Comparison of ENCODE assay signal across 34 mouse cellular contexts in genomic region chr17:24044482-24044881, GRCm38 (mm10). TPM values are rescaled to one million over a fixed set of nuclear protein-coding genes. Genes with fewer than 3 reads are reported as not detected.
DNase-seq lines count a peak whose midpoint lies in the region; ATAC-seq and TF ChIP-seq lines count a peak whose summit lies in the region.
"Had no signal": no experiment of that assay in that cellular context is flagged by ENCODE, and none has a peak within 500 bp of the region (broad histone marks: within the 10 kb centered on the region; RNA-seq: fewer than 3 reads in every experiment).

No protein-coding gene starts in this region.

- no peak overlapping the region for H3K4me3 ChIP-seq in left cerebral cortex, adult 2 months
- H3K4me3 ChIP-seq in CH12.LX (replicated peaks in 1 of 3; ENCODE audit: low read depth in 2 of 3, low read length in 2 of 3, poor library complexity in 1 of 3): no peak overlapping the region
- H3K4me3 ChIP-seq in E14TG2a.4 (replicated peaks; ENCODE audit: low read length): no peak overlapping the region
- H3K4me3 ChIP-seq in cortical plate, adult 2 months (ENCODE audit: insufficient read depth, low read length): no peak overlapping the region
- H3K4me3 ChIP-seq in forebrain, embryonic 11.5 days (ENCODE audit: low read depth, low read length): no peak overlapping the region
- H3K4me3 ChIP-seq: embryonic facial prominence, embryonic 12.5 days; forebrain, embryonic 15.5 days; heart, embryonic 12.5 days; limb, embryonic 12.5 days; neural tube, embryonic 13.5 days had no signal

- TF ChIP-seq RAD21 in CH12.LX (IDR thresholded peaks at IDR 0.05; ENCODE audit: low read depth, low read length): no peak; the same call in 1 of the 2 replicates

- TF ChIP-seq POLR2A in CH12.LX (IDR thresholded peaks at IDR 0.05; ENCODE audit: low read depth, low read length): no peak
- TF ChIP-seq POLR2A in cortical plate, adult 2 months (IDR thresholded peaks at IDR 0.05; ENCODE audit: extremely low read depth, insufficient read depth, low read length): no peak

- ATAC-seq in forebrain, embryonic 11.5 days (replicated peaks; ENCODE audit: low FRiP score): no peak
- ATAC-seq: forebrain, embryonic 15.5 days had no signal

- dilution Hi-C loops in CH12.LX (cut with MboI; ENCODE audit: extremely low pct_ligation_motif_present, extremely low pct_unique_long_range_greater_than_20kb, low sequenced_read_pairs): no loop called here

- 69% methylated on average over 5 of the region's 5 CpGs for WGBS in forebrain, embryonic 11.5 days

- in situ Hi-C loops in CH12.LX (cut with MboI; ENCODE audit: low pct_ligation_motif_present, low pct_unique_long_range_greater_than_20kb, low sequenced_read_pairs): no loop called here

- DNase-seq in left cerebral cortex, adult 2 months (ENCODE audit: extremely low spot score in 1 of 2, low spot score in 2 of 2): no peak
- no peak for DNase-seq in left cerebral cortex, postnatal 14 days (ENCODE audit: low spot score in 2 of 2)
- no peak for DNase-seq in CH12.LX (ENCODE audit: extremely low read depth)
- no peak for DNase-seq in forebrain, embryonic 11.5 days (ENCODE audit: low spot score)
- DNase-seq in retina, embryonic 14.5 days (ENCODE audit: low spot score): no peak
- DNase-seq: adrenal gland, adult 8-10 months; B cell, adult 2 months; cerebellum, adult 8-10 months; cerebellum, postnatal 25 days; embryo, embryonic 11 days; gastrocnemius, postnatal 25 days; heart, adult 11 months; heart, postnatal 4 days; kidney, adult 18-20 months; kidney, postnatal 4 days; spleen, adult 18-20 months; thymus, adult 18-20 months; thymus, postnatal 25 days had no signal

- no peak overlapping the region for H3K4me2 ChIP-seq in CH12.LX (ENCODE audit: insufficient read depth, low read depth, poor library complexity, severe bottlenecking)
- H3K4me2 ChIP-seq in forebrain, embryonic 11.5 days (ENCODE audit: low read depth, low read length, severe bottlenecking): no peak overlapping the region
- H3K4me2 ChIP-seq: embryonic facial prominence, embryonic 12.5 days; forebrain, embryonic 15.5 days; heart, embryonic 12.5 days; hindbrain, embryonic 14.5 days; limb, embryonic 12.5 days; liver, embryonic 11.5 days; midbrain, embryonic 11.5 days; neural tube, embryonic 13.5 days had no signal

- no peaks in the 10 kb centered on the region for H3K4me1 ChIP-seq in CH12.LX (ENCODE audit: control insufficient read depth in 1 of 2, insufficient read depth in 2 of 2)
- H3K4me1 ChIP-seq in E14TG2a.4 (replicated peaks; ENCODE audit: low read depth, low read length): peaks cover 49% of the 10 kb centered on the region
- H3K4me1 ChIP-seq in cortical plate, adult 2 months (ENCODE audit: control insufficient read depth, insufficient read depth, low read length): peaks cover 2% of the 10 kb centered on the region; the same call in 1 of the 2 replicates
- H3K4me1 ChIP-seq in forebrain, embryonic 11.5 days (replicated peaks; ENCODE audit: control insufficient read depth, insufficient read depth, low read length): no peaks in the 10 kb centered on the region
- H3K4me1 ChIP-seq: embryonic facial prominence, embryonic 12.5 days; forebrain, embryonic 15.5 days; heart, embryonic 12.5 days; limb, embryonic 12.5 days; neural tube, embryonic 13.5 days had no signal

- no peaks in the 10 kb centered on the region for H3K27me3 ChIP-seq in CH12.LX (replicated peaks)
- H3K27me3 ChIP-seq in E14TG2a.4 (ENCODE audit: insufficient read depth, low read length): no peaks in the 10 kb centered on the region
- no peaks in the 10 kb centered on the region for H3K27me3 ChIP-seq in forebrain, embryonic 11.5 days (ENCODE audit: control insufficient read depth, insufficient read depth, low read length)
- H3K27me3 ChIP-seq: embryonic facial prominence, embryonic 12.5 days; forebrain, embryonic 15.5 days; heart, embryonic 12.5 days; limb, embryonic 12.5 days; neural tube, embryonic 13.5 days had no signal

- H3K9me3 ChIP-seq in CH12.LX (replicated peaks; ENCODE audit: low read length) (peaks cover 5% of the 10 kb centered on the region), E14TG2a.4 (ENCODE audit: low read length) (no peaks in the 10 kb centered on the region)
- no peaks in the 10 kb centered on the region for H3K9me3 ChIP-seq in forebrain, embryonic 11.5 days (ENCODE audit: control insufficient read depth, low read length)
- H3K9me3 ChIP-seq: embryonic facial prominence, embryonic 12.5 days; forebrain, embryonic 15.5 days; heart, embryonic 12.5 days; neural tube, embryonic 13.5 days had no signal

- peak; percentile 9; the same call in 1 of the 2 replicates for TF ChIP-seq CTCF in left cerebral cortex, adult 2 months (IDR thresholded peaks at IDR 0.05)
- TF ChIP-seq CTCF in CH12.LX (conservative IDR thresholded peaks at IDR 0.05 in 1 of 2, IDR thresholded peaks at IDR 0.05 in 1 of 2; ENCODE audit: low read depth in 2 of 2, low read length in 2 of 2) (peak in 1 of 2 experiments; percentile 27; a peak in 1 of 4 replicates), E14TG2a.4 (conservative IDR thresholded peaks at IDR 0.05; ENCODE audit: low read length) (peak; percentile 47)
- 0 out of 2 replicates have a peak, but pooled peaks have one; percentile 2 for TF ChIP-seq CTCF in cortical plate, adult 2 months (IDR thresholded peaks at IDR 0.05; ENCODE audit: extremely low read depth, insufficient read depth, low read length)

- intact Hi-C loops in left cerebral cortex, adult 2 months (cut with DNase I): no loop called here
- intact Hi-C loops in left cerebral cortex, postnatal 14 days (cut with DNase I): no loop called here

- H3K9ac ChIP-seq in CH12.LX (ENCODE audit: insufficient read depth, low read depth): no peak overlapping the region
- no peak overlapping the region for H3K9ac ChIP-seq in forebrain, embryonic 11.5 days (ENCODE audit: low read length)
- H3K9ac ChIP-seq: embryonic facial prominence, embryonic 12.5 days; forebrain, embryonic 15.5 days; heart, embryonic 12.5 days; hindbrain, embryonic 14.5 days; limb, embryonic 12.5 days; neural tube, embryonic 13.5 days had no signal

- H3K36me3 ChIP-seq in CH12.LX (replicated peaks in 1 of 2; ENCODE audit: control insufficient read depth in 1 of 2, insufficient read depth in 1 of 2, low read length in 1 of 2) (peaks cover 19 to 42% of the 10 kb centered on the region in 2 experiments), E14TG2a.4 (ENCODE audit: insufficient read depth, low read length) (peaks cover 31% of the 10 kb centered on the region)
- peaks cover 5% of the 10 kb centered on the region; the same call in 1 of the 2 replicates for H3K36me3 ChIP-seq in forebrain, embryonic 11.5 days (ENCODE audit: control insufficient read depth, insufficient read depth, low read length)

- no peaks in the 10 kb centered on the region for H3K79me2 ChIP-seq in CH12.LX (replicated peaks; ENCODE audit: control insufficient read depth, extremely low read depth, insufficient read depth, poor library complexity, severe bottlenecking)

- TF ChIP-seq EP300 in CH12.LX (IDR thresholded peaks at IDR 0.05; ENCODE audit: low read length): no peak

- no peak overlapping the region for H3K27ac ChIP-seq in left cerebral cortex, adult 2 months
- H3K27ac ChIP-seq in CH12.LX (ENCODE audit: insufficient read depth, low read depth): no peak overlapping the region
- no peak overlapping the region for H3K27ac ChIP-seq in cortical plate, adult 2 months (ENCODE audit: insufficient read depth, low read length)
- no peak overlapping the region for H3K27ac ChIP-seq in forebrain, embryonic 11.5 days (ENCODE audit: low read depth, low read length)
- H3K27ac ChIP-seq: embryonic facial prominence, embryonic 12.5 days; forebrain, embryonic 15.5 days; hindbrain, embryonic 14.5 days; limb, embryonic 12.5 days; neural tube, embryonic 13.5 days had no signal

TF ChIP-seq in CH12.LX, 34 proteins besides CTCF, POLR2A, EP300 and RAD21:
- TF ChIP-seq SMC3 (IDR thresholded peaks at IDR 0.05; ENCODE audit: low read depth, low read length) (peak; percentile 16; the same call in 1 of the 2 replicates), NELFE (IDR thresholded peaks at IDR 0.05; ENCODE audit: low read depth, low read length) (no peak), UBTF (IDR thresholded peaks at IDR 0.05; ENCODE audit: low read depth, low read length) (no peak)
TF ChIP-seq in CH12.LX: peak in this region for 1.

RNA-seq across cellular contexts. Expression of gene Prss27, which starts 6.5 kb away (rescaled TPM):
- total RNA-seq in left cerebral cortex, adult 2 months (2021): not detected
- not detected for total RNA-seq in left cerebral cortex, postnatal 14 days (2021)
- total RNA-seq in CH12.LX (2012; rRNA removed) (not detected in 2 replicates), CH12.LX (2014; rRNA removed) (not detected in 2 replicates)
- polyA plus RNA-seq in CH12.LX (2012; ENCODE audit: insufficient read length, low read depth): not detected in 2 replicates
- 0.08 TPM in 1 of 2 replicates, not detected in the other for polyA plus RNA-seq in cortical plate, adult 2 months (2012; rRNA removed)
- 0.15 TPM in 1 of 2 replicates, not detected in the other for polyA plus RNA-seq in forebrain, embryonic 11.5 days (2014; fragmentation: Nextera tagmentation; extraction: Ambion mirVana)
- total RNA-seq: adrenal gland, postnatal 4 days; gastrocnemius, adult 18-20 months; gastrocnemius, postnatal 25 days; heart, postnatal 4 days; left cerebral cortex, postnatal 25 days had no signal
- polyA plus RNA-seq: frontal cortex, adult 2 months; heart, postnatal 0 days; limb, embryonic 12.5 days; liver, embryonic 11.5 days; liver, embryonic 16.5 days; midbrain, embryonic 11.5 days had no signal

RNA-seq across cellular contexts. Expression of gene Kctd5, which starts 28.8 kb away (rescaled TPM):
- 10 to 100 TPM; 25.0 to 26.4 TPM for total RNA-seq in left cerebral cortex, adult 2 months (2021)
- total RNA-seq in left cerebral cortex, postnatal 14 days (2021): 10 to 100 TPM; 37.6 to 48.3 TPM
- 30.1 and 36.9 TPM in 2 replicates for total RNA-seq in CH12.LX (2012; rRNA removed)
- 51.1 and 51.6 TPM in 2 replicates for total RNA-seq in CH12.LX (2014; rRNA removed)
- polyA plus RNA-seq in CH12.LX (2012; ENCODE audit: insufficient read length, low read depth): 44.3 and 44.6 TPM in 2 replicates
- polyA plus RNA-seq in cortical plate, adult 2 months (2012; rRNA removed): 23.5 and 25.1 TPM in 2 replicates
- polyA plus RNA-seq in forebrain, embryonic 11.5 days (2014; fragmentation: Nextera tagmentation; extraction: Ambion mirVana): 82.8 and 85.0 TPM in 2 replicates

RNA-seq across cellular contexts. Expression of gene Prss22, which starts 46.6 kb away (rescaled TPM):
- 1 to 10 TPM in 1 of 2 experiments, under 1 TPM in 1; 0.70 to 1.5 TPM for total RNA-seq in left cerebral cortex, adult 2 months (2021)
- 1 to 10 TPM; 1.8 to 2.2 TPM for total RNA-seq in left cerebral cortex, postnatal 14 days (2021)
- total RNA-seq in CH12.LX (2012; rRNA removed): not detected in 2 replicates
- total RNA-seq in CH12.LX (2014; rRNA removed): not detected in 2 replicates
- not detected in 2 replicates for polyA plus RNA-seq in CH12.LX (2012; ENCODE audit: insufficient read length, low read depth)
- polyA plus RNA-seq in cortical plate, adult 2 months (2012; rRNA removed): 1.6 and 1.7 TPM in 2 replicates
- not detected in 2 replicates for polyA plus RNA-seq in forebrain, embryonic 11.5 days (2014; fragmentation: Nextera tagmentation; extraction: Ambion mirVana)
- total RNA-seq: adrenal gland, adult 8-10 months; adrenal gland, postnatal 4 days; gastrocnemius, adult 18-20 months; gastrocnemius, postnatal 25 days; heart, postnatal 4 days had no signal
- polyA plus RNA-seq: forebrain, embryonic 15.5 days; heart, postnatal 0 days; hindbrain, embryonic 14.5 days; liver, embryonic 16.5 days; midbrain, embryonic 11.5 days; neural tube, embryonic 13.5 days had no signal
